Mouse (Mus musculus): ENCODE measurements around the gene Odf3.

GRCm38 (mm10) chr7:140854483-140854882 is 6.9 kb downstream of the Odf3 start:
- TF ChIP-seq CTCF (IDR thresholded peaks at IDR 0.05; ENCODE audit: low read depth), result no peak
- TF ChIP-seq EP300 (IDR thresholded peaks at IDR 0.05; ENCODE audit: low read depth), result no peak
